Mouse (Mus musculus) embryo, embryonic 11 days (tissue): ENCODE measurements around the gene Tram2.
A peak's percentile ranks its signal among the peaks of the same experiment; 100 is the strongest.

Experiments used
- DNase-seq: peaks from one replicate; pipeline ENCODE4 v3.0.0-alpha.2; 2015

Tram2 gene

GRCm38 (mm10) chr1:21067536-21068221 lies 11.3 kb downstream of the Tram2 start:
- DNase-seq: no peak

DNA sequence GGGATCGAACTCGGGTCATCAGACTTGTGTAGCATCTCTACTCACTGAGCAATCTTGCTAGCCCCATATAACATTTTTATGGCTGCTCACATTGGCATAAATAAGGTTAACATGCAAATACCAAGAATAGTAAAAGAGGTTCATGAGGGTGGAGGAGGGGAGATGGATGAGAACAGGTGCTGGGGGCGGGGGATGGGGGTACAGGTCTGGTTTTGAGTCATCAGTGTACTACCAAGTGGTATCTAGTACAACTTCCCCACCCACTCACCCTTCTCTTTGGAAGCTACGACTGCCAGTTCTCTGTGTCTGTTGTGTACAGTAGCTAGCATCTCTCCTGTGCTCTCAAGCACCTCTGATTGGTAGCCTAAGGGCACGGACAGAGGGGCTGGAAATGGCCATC lies 14.9 kb downstream of the Tram2 start:
- no peak for DNase-seq

DNA sequence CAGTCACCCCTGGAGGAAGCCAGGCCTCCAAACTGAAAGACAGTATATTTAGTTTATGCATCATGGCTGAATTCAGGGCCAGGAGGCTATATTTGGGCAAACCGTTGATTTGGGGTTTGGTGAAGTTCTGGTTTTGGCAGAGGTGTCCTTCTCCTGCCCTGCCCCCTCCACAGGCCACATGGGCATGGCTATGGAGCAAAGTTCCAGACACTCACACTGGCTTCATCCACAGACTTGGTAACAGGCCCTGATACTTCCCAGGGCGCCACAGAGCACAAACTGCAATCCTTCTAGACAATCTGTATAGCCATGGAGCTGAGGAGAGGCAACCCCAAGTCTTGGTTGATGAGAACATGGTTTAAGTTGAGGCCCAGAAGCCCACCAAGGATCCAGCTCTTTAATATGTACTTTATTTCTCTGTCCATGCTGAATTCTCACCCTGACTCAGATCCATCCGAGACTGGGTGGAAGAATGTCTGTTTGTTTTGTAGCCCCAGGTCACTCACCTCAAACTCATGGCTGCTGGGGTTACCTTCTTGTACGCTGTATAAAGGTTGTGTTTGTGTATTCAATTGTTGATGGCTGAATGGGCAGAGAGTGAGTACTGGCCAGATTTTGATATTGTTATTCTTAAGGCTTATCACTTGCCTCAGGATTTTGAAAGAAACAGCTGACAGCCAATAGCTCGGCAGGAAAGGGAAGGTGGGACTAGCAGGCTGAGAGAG lies 19.5 kb downstream of the Tram2 start:
- DNase-seq: no peak

DNA sequence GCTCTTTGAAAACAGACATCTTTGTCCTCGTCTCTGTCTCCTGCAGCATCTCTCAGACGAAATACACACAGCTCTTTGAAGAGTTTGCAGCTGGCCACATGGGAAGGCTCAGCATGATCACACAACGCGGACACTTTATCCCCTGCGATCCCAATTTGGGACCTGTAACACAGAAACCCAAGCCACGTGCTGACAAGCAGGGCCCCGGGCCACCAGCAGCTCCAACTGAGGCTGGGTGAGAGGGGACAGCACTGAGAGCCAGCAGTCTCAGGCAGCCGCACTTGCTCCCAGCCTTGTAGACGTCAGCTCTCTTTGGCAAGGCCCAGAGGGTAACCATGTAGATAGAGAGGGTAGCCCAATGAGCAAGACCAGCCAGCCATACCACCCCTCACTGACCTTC lies 26.0 kb downstream of the Tram2 start:
- no peak for DNase-seq

GRCm38 (mm10) chr1:21052608-21053007 lies 26.4 kb downstream of the Tram2 start:
- no peak for DNase-seq

GRCm38 (mm10) chr1:21052132-21052545 lies 26.9 kb downstream of the Tram2 start:
- no peak for DNase-seq

DNA sequence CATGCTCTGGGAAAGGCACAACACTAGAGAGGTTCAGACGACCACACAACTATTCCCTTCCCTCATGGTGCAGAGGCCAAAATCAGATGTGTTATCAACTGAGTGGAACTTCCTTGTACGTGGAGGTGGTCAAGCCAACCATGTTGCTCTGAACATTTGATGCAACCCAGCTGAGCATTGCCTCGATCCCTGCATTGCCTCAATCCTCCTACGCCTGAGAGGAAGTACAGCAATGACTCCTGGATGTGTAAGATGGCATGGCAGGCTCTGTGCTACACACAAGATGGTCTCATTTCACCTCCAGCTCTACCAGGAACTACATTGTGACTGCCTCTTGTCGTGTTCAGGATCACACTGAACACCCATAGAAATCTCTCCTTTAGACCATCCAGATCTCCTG lies 30.0 kb downstream of the Tram2 start:
- DNase-seq: no peak

GRCm38 (mm10) chr1:21048402-21048801 lies 30.6 kb downstream of the Tram2 start:
- DNase-seq: no peak

GRCm38 (mm10) chr1:21042461-21042860 lies 36.6 kb downstream of the Tram2 start:
- DNase-seq: no peak

DNA sequence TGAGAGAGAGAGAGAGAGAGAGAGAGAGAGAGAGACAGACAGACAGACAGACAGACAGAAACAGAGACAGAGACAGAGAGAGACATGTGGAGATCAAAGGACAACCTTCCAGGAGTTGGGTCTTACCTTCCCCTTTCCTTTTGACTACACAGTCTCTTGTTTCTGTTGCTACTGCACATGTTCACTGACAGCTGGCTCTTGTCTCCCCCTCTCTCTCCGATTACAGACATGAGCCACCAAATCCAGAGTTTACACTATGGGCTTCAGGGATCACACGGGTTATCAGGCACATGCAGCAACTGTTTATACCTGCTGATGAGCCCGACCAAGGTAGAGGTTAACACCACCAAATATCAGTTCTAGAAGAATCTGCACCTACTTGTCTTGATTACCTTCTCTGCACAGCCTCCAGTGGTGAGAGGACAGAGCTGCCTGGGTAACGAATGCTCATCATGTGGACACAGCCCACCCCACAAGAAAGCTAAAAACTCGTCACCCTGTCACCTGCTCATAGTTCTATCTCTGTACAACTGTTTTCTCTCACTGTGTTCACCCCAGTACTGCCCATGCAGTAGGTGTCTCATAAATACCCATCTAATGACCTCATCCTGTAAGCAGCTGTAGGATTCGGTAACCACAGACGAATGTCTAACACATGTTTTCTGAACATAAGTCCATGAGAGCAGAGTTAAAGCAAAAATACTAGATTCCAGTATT lies 38.3 kb downstream of the Tram2 start:
- no peak for DNase-seq

DNA sequence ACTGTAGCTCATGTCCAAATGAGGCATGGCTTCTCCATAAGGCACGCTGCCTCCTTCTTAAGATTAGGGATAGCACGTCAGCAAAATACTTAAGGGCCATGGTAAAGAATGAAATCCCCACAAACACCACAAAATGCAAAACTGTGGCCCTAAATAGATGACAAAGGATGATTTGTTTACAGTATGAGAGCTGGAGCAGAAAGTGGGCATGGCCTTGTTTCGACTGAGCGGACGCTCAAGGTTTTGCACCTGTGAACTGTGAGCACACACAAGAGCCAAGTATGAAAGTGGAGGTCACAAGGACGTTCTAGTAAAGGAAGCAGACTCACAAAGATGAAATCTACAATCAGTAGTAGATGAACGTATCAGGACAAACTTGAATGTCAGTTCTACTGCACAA lies 38.9 kb downstream of the Tram2 start:
- no peak for DNase-seq

DNA sequence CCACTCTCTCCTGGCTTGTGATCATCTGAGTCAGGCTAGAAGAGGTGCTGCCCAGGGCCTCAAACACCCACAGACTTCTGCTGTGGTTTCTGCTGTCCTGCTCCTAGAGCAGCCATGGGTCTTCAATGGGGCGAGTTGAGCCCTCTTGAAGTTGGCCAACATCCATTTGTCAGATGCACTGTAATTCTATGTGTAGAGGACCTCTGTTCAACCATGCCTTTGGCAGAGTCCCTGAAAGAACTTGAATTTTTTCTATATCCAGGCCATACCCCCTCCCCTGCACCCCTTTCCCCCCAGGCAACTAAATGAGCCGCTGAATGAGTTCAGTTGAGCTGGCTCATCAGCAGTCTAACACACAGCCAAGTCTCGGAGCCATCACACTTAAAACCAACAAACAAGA lies 39.5 kb downstream of the Tram2 start:
- no peak for DNase-seq

- no peak for DNase-seq
Observed at GRCm38 (mm10) chr1:21037881-21038601, 41.0 kb downstream of the Tram2 start.

GRCm38 (mm10) chr1:21035878-21036277 lies 43.2 kb downstream of the Tram2 start:
- no peak for DNase-seq

- DNase-seq: peak; percentile 42
Observed at GRCm38 (mm10) chr1:21033792-21034119, 45.3 kb downstream of the Tram2 start.

- no peak for DNase-seq
Observed at GRCm38 (mm10) chr1:21033065-21033791, 45.8 kb downstream of the Tram2 start.

DNA sequence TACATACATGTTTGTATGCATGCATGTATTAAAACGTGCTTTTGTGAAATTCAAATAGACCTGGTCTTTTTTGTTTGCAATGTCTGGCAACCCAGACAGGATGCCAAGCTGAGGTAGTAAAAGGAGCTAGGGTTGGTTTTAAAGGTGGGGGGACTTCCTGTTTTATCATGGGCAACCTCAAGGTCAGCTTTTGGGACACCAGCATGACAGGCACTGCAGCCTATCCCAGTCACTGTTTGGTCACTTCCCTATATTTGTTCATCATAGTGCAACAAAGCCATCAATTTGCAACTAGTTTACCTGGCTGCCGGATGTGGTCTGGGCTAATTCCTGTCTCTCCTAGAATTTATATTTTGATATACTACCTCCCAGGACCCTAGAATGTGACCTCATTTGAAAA lies 47.4 kb downstream of the Tram2 start:
- no peak for DNase-seq

DNA sequence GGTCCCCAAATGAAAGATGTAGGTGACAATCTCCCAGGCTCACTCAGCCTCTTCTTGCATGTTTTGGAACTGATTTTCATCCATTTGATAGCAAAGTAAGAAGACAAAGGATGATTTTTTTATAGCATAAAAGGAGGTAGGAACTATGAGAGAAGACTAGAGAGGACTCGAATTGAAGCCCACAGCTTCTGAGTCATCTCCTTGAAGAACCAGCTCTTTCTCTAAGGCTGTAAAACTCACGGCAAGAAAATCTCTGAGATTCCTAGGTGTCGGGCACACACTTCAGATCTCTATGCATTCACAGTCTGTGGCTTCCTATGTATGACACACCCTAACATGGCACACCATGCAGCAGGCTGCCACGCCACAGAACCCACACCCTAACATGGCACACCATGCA lies 50.0 kb downstream of the Tram2 start:
- no peak for DNase-seq

DNA sequence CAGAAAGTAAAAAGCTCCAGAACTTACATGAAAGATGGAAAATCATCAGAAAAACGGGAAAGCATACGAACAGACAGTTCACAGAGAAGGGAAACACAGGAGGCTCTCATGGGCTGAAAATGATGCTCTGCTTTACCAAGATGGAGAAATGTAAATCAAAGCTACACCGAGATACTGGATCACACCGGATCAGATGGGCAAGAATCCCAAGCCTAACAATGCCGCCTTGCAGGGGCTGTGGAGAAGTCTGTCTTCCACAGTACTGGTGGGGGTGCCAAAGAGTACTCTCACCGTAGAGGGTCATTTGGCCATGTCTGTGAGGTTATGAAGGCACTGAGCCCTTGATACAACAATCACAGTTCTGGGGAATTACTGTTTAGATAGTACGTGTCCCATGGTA lies 52.5 kb downstream of the Tram2 start:
- no peak for DNase-seq

- DNase-seq: no peak
Observed at GRCm38 (mm10) chr1:21025203-21025602, 53.8 kb downstream of the Tram2 start.

- no peak for DNase-seq
Observed at GRCm38 (mm10) chr1:21023101-21023500, 55.9 kb downstream of the Tram2 start.

DNA sequence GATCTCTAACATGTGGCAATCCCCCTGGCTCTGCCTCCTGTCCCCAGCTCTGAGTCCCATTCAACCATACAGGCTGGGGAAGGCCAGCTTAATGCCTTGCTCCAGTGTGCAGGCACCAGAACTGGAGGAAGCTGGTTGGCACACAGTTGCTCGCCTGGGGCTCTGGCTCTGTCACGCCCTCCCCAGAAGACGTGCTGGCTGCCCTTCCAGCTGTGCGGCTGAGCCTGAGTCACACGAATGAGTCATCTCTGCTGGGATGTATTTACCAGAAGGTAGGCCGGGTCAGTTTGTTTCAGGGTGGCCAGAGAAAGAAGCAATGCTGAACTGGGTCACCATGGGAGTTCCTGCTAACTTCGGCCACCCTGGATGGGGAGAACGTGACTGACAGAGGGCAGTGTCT lies 64.6 kb downstream of the Tram2 start:
- DNase-seq: no peak

- no peak for DNase-seq
Observed at GRCm38 (mm10) chr1:21010282-21010800, 68.7 kb downstream of the Tram2 start.
